21 mouse cellular contexts compared by ENCODE assay signal in genomic region chr4:41499619-41500018, GRCm38 (mm10). TPM values are rescaled to one million over a fixed set of nuclear protein-coding genes. Genes with fewer than 3 reads are reported as not detected.
DNase-seq lines count a peak whose midpoint lies in the region; ATAC-seq and TF ChIP-seq lines count a peak whose summit lies in the region.
"Had no signal": no experiment of that assay in that cellular context is flagged by ENCODE, and none has a peak within 500 bp of the region (broad histone marks: within the 10 kb centered on the region; RNA-seq: fewer than 3 reads in every experiment).

No protein-coding gene starts in this region.

- peaks cover 23% of the 10 kb centered on the region for H3K79me2 ChIP-seq in liver, adult 2 months (ENCODE audit: control insufficient read depth, insufficient read depth, low read length)

- peak overlapping the region; percentile 87 for H3K4me3 ChIP-seq in gastrocnemius, adult 2 months
- H3K4me3 ChIP-seq in liver, adult 2 months (ENCODE audit: insufficient read depth, low read depth, low read length) = no peak overlapping the region
- no peak overlapping the region for H3K4me3 ChIP-seq in ES-Bruce4 (ENCODE audit: low read depth, low read length)
- no peak overlapping the region for H3K4me3 ChIP-seq in hindbrain, embryonic 16.5 days (ENCODE audit: low read length)
- H3K4me3 ChIP-seq: erythroblast, embryonic 14.5 days had no signal

- H3K36me3 ChIP-seq in liver, adult 2 months (ENCODE audit: control insufficient read depth, insufficient read depth, low read length) = peaks cover 9% of the 10 kb centered on the region; the same call in 1 of the 2 replicates
- H3K36me3 ChIP-seq in ES-Bruce4 (ENCODE audit: control insufficient read depth, insufficient read depth, low read length, poor library complexity, severe bottlenecking) = no peaks in the 10 kb centered on the region
- H3K36me3 ChIP-seq in hindbrain, embryonic 16.5 days (ENCODE audit: control insufficient read depth, insufficient read depth, low read length) = no peaks in the 10 kb centered on the region
- H3K36me3 ChIP-seq: forebrain, embryonic 15.5 days; heart, embryonic 15.5 days; limb, embryonic 15.5 days had no signal

- no peak overlapping the region for H3K4me2 ChIP-seq in hindbrain, embryonic 16.5 days (ENCODE audit: low read length)

- peak; percentile 40 for DNase-seq in gastrocnemius, adult 2 months
- no peak for DNase-seq in gastrocnemius, postnatal 36 days
- DNase-seq in liver, adult 2 months (ENCODE audit: extremely low read depth, low read depth, low spot score) = no peak
- no peak for DNase-seq in liver
- no peak for DNase-seq in right cerebral cortex, postnatal 36 days (ENCODE audit: low spot score in 2 of 2)
- no peak for DNase-seq in left cerebral cortex, postnatal 14 days (ENCODE audit: low spot score in 2 of 2)
- DNase-seq: B cell, adult 2 months; layer of hippocampus, postnatal 36 days; liver, postnatal 0 days; right cerebral cortex, adult 18-20 months; spleen, adult 18-20 months; thymus, adult 18-20 months had no signal

- H3K4me1 ChIP-seq in liver, adult 2 months (ENCODE audit: control insufficient read depth, insufficient read depth, low read length) = peaks cover 41% of the 10 kb centered on the region
- H3K4me1 ChIP-seq in ES-Bruce4 (ENCODE audit: control insufficient read depth, insufficient read depth, low read length) = peaks cover 2% of the 10 kb centered on the region
- H3K4me1 ChIP-seq in hindbrain, embryonic 16.5 days (ENCODE audit: control insufficient read depth, insufficient read depth, low read depth, low read length) = peaks cover 21% of the 10 kb centered on the region

- no peak for TF ChIP-seq EP300 in ES-Bruce4 (IDR thresholded peaks at IDR 0.05; ENCODE audit: insufficient read depth, low read depth, low read length)

- intact Hi-C loops in gastrocnemius, adult 2 months (cut with DNase I) = no loop called here
- intact Hi-C loops in gastrocnemius, postnatal 36 days (cut with DNase I) = loop anchor here (2.0 kb wide), 1 partner anchor 15 kb away; no protein-coding TSS in a partner anchor
- intact Hi-C loops in left cerebral cortex, postnatal 14 days (cut with DNase I) = no loop called here

- no peak for TF ChIP-seq CTCF in gastrocnemius, adult 2 months (IDR thresholded peaks at IDR 0.05)
- TF ChIP-seq CTCF in liver, adult 2 months (IDR thresholded peaks at IDR 0.05; ENCODE audit: low read depth, low read length) = no peak
- no peak for TF ChIP-seq CTCF in ES-Bruce4 (IDR thresholded peaks at IDR 0.05; ENCODE audit: low read depth, low read length)

- 79% methylated on average over 8 of the region's 8 CpGs for WGBS in liver, adult 2 months
- 56% methylated on average over 8 of the region's 8 CpGs for WGBS in hindbrain, embryonic 16.5 days

- no peak overlapping the region for H3K9ac ChIP-seq in liver, adult 2 months (ENCODE audit: low read depth, low read length)
- peak overlapping the region; percentile 0; the same call in 1 of the 2 replicates for H3K9ac ChIP-seq in ES-Bruce4 (ENCODE audit: low read depth, poor library complexity, severe bottlenecking)
- no peak overlapping the region; the same call in 1 of the 2 replicates for H3K9ac ChIP-seq in hindbrain, embryonic 16.5 days (ENCODE audit: low read depth, low read length)
- H3K9ac ChIP-seq: heart, embryonic 15.5 days; limb, embryonic 15.5 days; liver, postnatal 0 days had no signal

- no peak for ATAC-seq in hindbrain, embryonic 16.5 days
- ATAC-seq: forebrain, embryonic 15.5 days; intestine, postnatal 0 days; liver, postnatal 0 days had no signal

- peak overlapping the region; percentile 99 for H3K27ac ChIP-seq in gastrocnemius, adult 2 months
- peak overlapping the region; percentile 81; the same call in 1 of the 2 replicates for H3K27ac ChIP-seq in liver, adult 2 months (replicated peaks; ENCODE audit: insufficient read depth, low read depth, low read length)
- no peak overlapping the region for H3K27ac ChIP-seq in ES-Bruce4 (ENCODE audit: insufficient read depth, low read length)
- peak overlapping the region; percentile 25 for H3K27ac ChIP-seq in hindbrain, embryonic 16.5 days (ENCODE audit: low read depth, low read length)
- H3K27ac ChIP-seq: forebrain, embryonic 15.5 days; heart, embryonic 15.5 days; limb, embryonic 15.5 days had no signal

- no peaks in the 10 kb centered on the region for H3K9me3 ChIP-seq in ES-Bruce4 (replicated peaks; ENCODE audit: control insufficient read depth, insufficient read depth, low read length, poor library complexity, severe bottlenecking)
- no peaks in the 10 kb centered on the region for H3K9me3 ChIP-seq in hindbrain, embryonic 16.5 days (ENCODE audit: control insufficient read depth, low read length)
- H3K9me3 ChIP-seq: forebrain, embryonic 15.5 days; heart, embryonic 15.5 days; limb, embryonic 15.5 days had no signal

- no peak for TF ChIP-seq POLR2A in liver, adult 2 months (IDR thresholded peaks at IDR 0.05; ENCODE audit: extremely low read depth, insufficient read depth, low read length)
- no peak for TF ChIP-seq POLR2A in ES-Bruce4 (IDR thresholded peaks at IDR 0.05; ENCODE audit: insufficient read depth, low read length)

- H3K27me3 ChIP-seq in liver, adult 2 months (ENCODE audit: control insufficient read depth, insufficient read depth, low read length) = no peaks in the 10 kb centered on the region
- no peaks in the 10 kb centered on the region for H3K27me3 ChIP-seq in ES-Bruce4 (ENCODE audit: control insufficient read depth, insufficient read depth, low read length, poor library complexity, severe bottlenecking)
- H3K27me3 ChIP-seq in hindbrain, embryonic 16.5 days (replicated peaks; ENCODE audit: control insufficient read depth, insufficient read depth, low read length) = peaks cover 26% of the 10 kb centered on the region

RNA-seq across cellular contexts. Expression of gene AI464131, which starts 3.3 kb away (rescaled TPM):
- total RNA-seq in gastrocnemius, adult 2 months (2021) = 10 to 100 TPM; 75.0 to 87.5 TPM
- total RNA-seq in gastrocnemius, postnatal 36 days (2021) = 10 to 100 TPM; 66.0 to 66.5 TPM
- total RNA-seq in liver, adult 2 months (2014; rRNA removed) = 15.9 and 21.7 TPM in 2 replicates
- polyA plus RNA-seq in liver, adult 2 months (2012; rRNA removed) = 27.9 and 28.9 TPM in 2 replicates
- polyA plus RNA-seq in ES-Bruce4 (2011; ENCODE audit: insufficient read depth, insufficient read length, low read depth, missing spikeins) = 3.8 and 3.9 TPM in 2 replicates
- 18.4 and 19.5 TPM in 2 replicates for polyA plus RNA-seq in hindbrain, embryonic 16.5 days (2015; fragmentation: Nextera tagmentation; extraction: Ambion mirVana)
- 10 to 100 TPM; 42.6 to 44.7 TPM for total RNA-seq in left cerebral cortex, postnatal 14 days (2021)
- polyA plus RNA-seq: erythroblast, embryonic 14.5 days had no signal

RNA-seq across cellular contexts. Expression of gene 1110017D15Rik, which starts 17.5 kb away (rescaled TPM):
- under 1 TPM in 1 of 2 experiments, not detected in 1; 0.67 TPM for total RNA-seq in gastrocnemius, adult 2 months (2021)
- total RNA-seq in gastrocnemius, postnatal 36 days (2021) = under 1 TPM in 1 of 2 experiments, not detected in 1; 0.37 TPM
- total RNA-seq in liver, adult 2 months (2014; rRNA removed) = not detected in 2 replicates
- polyA plus RNA-seq in liver, adult 2 months (2012; rRNA removed) = 0.24 TPM in 1 of 2 replicates, not detected in the other
- polyA plus RNA-seq in ES-Bruce4 (2011; ENCODE audit: insufficient read depth, insufficient read length, low read depth, missing spikeins) = not detected in 2 replicates
- 17.9 and 21.7 TPM in 2 replicates for polyA plus RNA-seq in hindbrain, embryonic 16.5 days (2015; fragmentation: Nextera tagmentation; extraction: Ambion mirVana)
- 1 to 10 TPM; 8.7 TPM for total RNA-seq in left cerebral cortex, postnatal 14 days (2021)
- total RNA-seq: common myeloid progenitor, adult 5-6 weeks; hematopoietic stem cell, adult 5-6 weeks had no signal
- polyA plus RNA-seq: erythroblast, embryonic 14.5 days; liver, postnatal 0 days had no signal

RNA-seq across cellular contexts. Expression of gene Nudt2, which starts 34.7 kb away (rescaled TPM):
- total RNA-seq in gastrocnemius, adult 2 months (2021) = 10 to 100 TPM; 22.7 to 27.6 TPM
- total RNA-seq in gastrocnemius, postnatal 36 days (2021) = 10 to 100 TPM; 21.9 to 22.4 TPM
- total RNA-seq in liver, adult 2 months (2014; rRNA removed) = 33.0 and 33.9 TPM in 2 replicates
- polyA plus RNA-seq in liver, adult 2 months (2012; rRNA removed) = 18.3 and 18.6 TPM in 2 replicates
- polyA plus RNA-seq in ES-Bruce4 (2011; ENCODE audit: insufficient read depth, insufficient read length, low read depth, missing spikeins) = 37.4 and 38.3 TPM in 2 replicates
- polyA plus RNA-seq in hindbrain, embryonic 16.5 days (2015; fragmentation: Nextera tagmentation; extraction: Ambion mirVana) = 74.1 and 76.8 TPM in 2 replicates
- total RNA-seq in left cerebral cortex, postnatal 14 days (2021) = 10 to 100 TPM; 24.5 to 31.0 TPM

RNA-seq across cellular contexts. Expression of gene Kif24, which starts 34.9 kb away (rescaled TPM):
- under 1 TPM; 0.31 to 0.33 TPM for total RNA-seq in gastrocnemius, adult 2 months (2021)
- total RNA-seq in gastrocnemius, postnatal 36 days (2021) = under 1 TPM; 0.31 to 0.35 TPM
- 0.37 and 0.94 TPM in 2 replicates for total RNA-seq in liver, adult 2 months (2014; rRNA removed)
- polyA plus RNA-seq in liver, adult 2 months (2012; rRNA removed) = 0.27 and 0.43 TPM in 2 replicates
- 20.3 and 25.7 TPM in 2 replicates for polyA plus RNA-seq in ES-Bruce4 (2011; ENCODE audit: insufficient read depth, insufficient read length, low read depth, missing spikeins)
- 2.4 and 2.8 TPM in 2 replicates for polyA plus RNA-seq in hindbrain, embryonic 16.5 days (2015; fragmentation: Nextera tagmentation; extraction: Ambion mirVana)
- total RNA-seq in left cerebral cortex, postnatal 14 days (2021) = 1 to 10 TPM; 1.4 to 1.5 TPM
